Mouse (Mus musculus): Measurements from ENCODE around the gene Srp72. TPM values are rescaled to one million over a fixed set of nuclear protein-coding genes. Genes with fewer than 3 reads are reported as not detected.
"Not testable (repeated sequence)": the region's sequence is repeated elsewhere in the genome, so short reads cannot be mapped to it uniquely, and the experiment has no call there.

Srp72 gene
- total and polyA plus RNA-seq, 3 experiments: 77.4 to 148 (median 85.2) TPM

GRCm38 (mm10) chr5:77035101-77035500 lies 60.6 kb downstream of the Srp72 start:
- in situ Hi-C loops (cut with MboI; ENCODE audit: low pct_ligation_motif_present, low pct_unique_long_range_greater_than_20kb, low sequenced_read_pairs); H3K27ac ChIP-seq (ENCODE audit: insufficient read depth, low read depth); H3K4me1 ChIP-seq (ENCODE audit: control insufficient read depth in 1 of 2, insufficient read depth in 2 of 2); H3K4me3 ChIP-seq (replicated peaks in 1 of 3; ENCODE audit: low read depth in 2 of 3, low read length in 2 of 3, poor library complexity in 1 of 3); H3K9me3 ChIP-seq (replicated peaks; ENCODE audit: low read length); dilution Hi-C loops (cut with MboI; ENCODE audit: extremely low pct_ligation_motif_present, extremely low pct_unique_long_range_greater_than_20kb, low sequenced_read_pairs); H3K9ac ChIP-seq (ENCODE audit: insufficient read depth, low read depth); H3K4me2 ChIP-seq (ENCODE audit: insufficient read depth, low read depth, poor library complexity, severe bottlenecking); H3K27me3 ChIP-seq (replicated peaks); DNase-seq (ENCODE audit: extremely low read depth); H3K36me3 ChIP-seq (replicated peaks in 1 of 2; ENCODE audit: control insufficient read depth in 1 of 2, insufficient read depth in 1 of 2, low read length in 1 of 2); H3K79me2 ChIP-seq (replicated peaks; ENCODE audit: control insufficient read depth, extremely low read depth, insufficient read depth, poor library complexity, severe bottlenecking): not testable (repeated sequence)

DNA sequence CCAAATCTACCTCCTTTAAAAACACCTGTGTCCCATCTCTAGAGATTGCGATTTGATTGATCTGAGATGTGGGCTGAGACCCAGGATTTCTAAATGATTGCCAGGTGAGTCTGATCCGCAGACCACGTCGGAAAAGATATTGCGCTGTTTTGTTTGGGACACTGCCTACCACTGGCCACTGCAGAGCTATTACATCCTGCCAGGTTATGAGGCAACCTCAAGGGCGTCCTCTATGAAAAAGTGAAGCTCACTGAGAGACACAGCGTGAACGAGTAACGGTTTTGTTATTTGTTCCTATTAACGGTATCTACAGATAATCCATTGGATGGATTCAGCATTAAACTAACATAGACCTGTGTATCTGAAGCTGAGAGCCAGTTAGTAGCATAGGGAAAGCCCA lies 64.0 kb downstream of the Srp72 start:
- DNase-seq (ENCODE audit: extremely low read depth): no peak
- H3K4me2 ChIP-seq (ENCODE audit: insufficient read depth, low read depth, poor library complexity, severe bottlenecking): no peak overlapping the region
- no peak overlapping the region for H3K4me3 ChIP-seq (replicated peaks in 1 of 3; ENCODE audit: low read depth in 2 of 3, low read length in 2 of 3, poor library complexity in 1 of 3)
- dilution Hi-C loops (cut with MboI; ENCODE audit: extremely low pct_ligation_motif_present, extremely low pct_unique_long_range_greater_than_20kb, low sequenced_read_pairs) (no loop called here), in situ Hi-C loops (cut with MboI; ENCODE audit: low pct_ligation_motif_present, low pct_unique_long_range_greater_than_20kb, low sequenced_read_pairs) (no loop called here)
- no peaks in the 10 kb centered on the region for H3K79me2 ChIP-seq (replicated peaks; ENCODE audit: control insufficient read depth, extremely low read depth, insufficient read depth, poor library complexity, severe bottlenecking)
- peaks cover 3% of the 10 kb centered on the region for H3K9me3 ChIP-seq (replicated peaks; ENCODE audit: low read length)
- no peaks in the 10 kb centered on the region for H3K27me3 ChIP-seq (replicated peaks)
- TF ChIP-seq ELF1 (IDR thresholded peaks at IDR 0.05; ENCODE audit: low read depth, low read length) (no peak), TBP (conservative IDR thresholded peaks at IDR 0.05; ENCODE audit: low read depth, low read length) (no peak), ETS1 (conservative IDR thresholded peaks at IDR 0.05; ENCODE audit: low read depth, low read length) (no peak), GABPA (IDR thresholded peaks at IDR 0.05; ENCODE audit: insufficient replicate concordance, low read depth, low read length) (no peak), USF1 (IDR thresholded peaks at IDR 0.05; ENCODE audit: low read depth, low read length) (no peak), MAZ (IDR thresholded peaks at IDR 0.05; ENCODE audit: low read depth, low read length) (no peak), CTCF (conservative IDR thresholded peaks at IDR 0.05 in 1 of 2, IDR thresholded peaks at IDR 0.05 in 1 of 2; ENCODE audit: low read depth in 2 of 2, low read length in 2 of 2) (no peak), CHD1 (IDR thresholded peaks at IDR 0.05; ENCODE audit: low read depth, low read length) (no peak), BHLHE40 (IDR thresholded peaks at IDR 0.05; ENCODE audit: low read depth, low read length) (no peak), EP300 (IDR thresholded peaks at IDR 0.05; ENCODE audit: low read length) (no peak), NRF1 (IDR thresholded peaks at IDR 0.05; ENCODE audit: low read depth, low read length) (no peak), SMC3 (IDR thresholded peaks at IDR 0.05; ENCODE audit: low read depth, low read length) (no peak), HCFC1 (IDR thresholded peaks at IDR 0.05; ENCODE audit: low read depth, low read length) (no peak), CHD2 (IDR thresholded peaks at IDR 0.05; ENCODE audit: low read length) (no peak), POLR2A (IDR thresholded peaks at IDR 0.05; ENCODE audit: low read depth, low read length) (no peak), USF2 (conservative IDR thresholded peaks at IDR 0.05; ENCODE audit: low read depth, low read length) (no peak), MYC (IDR thresholded peaks at IDR 0.05; ENCODE audit: low read depth, low read length) (no peak), RCOR1 (conservative IDR thresholded peaks at IDR 0.05; ENCODE audit: low read depth, low read length) (no peak)
- no peaks in the 10 kb centered on the region for H3K36me3 ChIP-seq (replicated peaks in 1 of 2; ENCODE audit: control insufficient read depth in 1 of 2, insufficient read depth in 1 of 2, low read length in 1 of 2)
- no peak overlapping the region for H3K9ac ChIP-seq (ENCODE audit: insufficient read depth, low read depth)
- no peaks in the 10 kb centered on the region for H3K4me1 ChIP-seq (ENCODE audit: control insufficient read depth in 1 of 2, insufficient read depth in 2 of 2)
- H3K27ac ChIP-seq (ENCODE audit: insufficient read depth, low read depth): no peak overlapping the region
